In genomic region chr7:27765176-27765886, GRCm38 (mm10) we compare ENCODE assay signal across 8 mouse cellular contexts. TPM values are rescaled to one million over a fixed set of nuclear protein-coding genes. Genes with fewer than 3 reads are reported as not detected.
DNase-seq lines count a peak whose midpoint lies in the region; ATAC-seq lines count a peak whose summit lies in the region.

No protein-coding gene starts in this region.

- H3K4me3 ChIP-seq in hindbrain, embryonic 15.5 days, result peak overlapping the region; percentile 22

- no peak for ATAC-seq in hindbrain, embryonic 15.5 days (ENCODE audit: low FRiP score, low read depth)
- ATAC-seq in megakaryocyte, adult 5-6 weeks (ENCODE audit: poor library complexity, severe bottlenecking), result no peak

- no peaks in the 10 kb centered on the region for H3K4me1 ChIP-seq in hindbrain, embryonic 15.5 days (replicated peaks)

- peak; percentile 50 for DNase-seq in ES-CJ7 (ENCODE audit: low read depth, low spot score)
- DNase-seq in ZHBTc4 (ENCODE audit: low read depth, low spot score), result peak; percentile 64
- peak; percentile 2 for DNase-seq in lung, postnatal 14 days
- no peak for DNase-seq in cerebellum, postnatal 25 days
- DNase-seq in spleen, postnatal 10 days (ENCODE audit: low spot score in 2 of 2), result no peak
- no peak for DNase-seq in kidney, postnatal 14 days

- WGBS in hindbrain, embryonic 15.5 days, result 15% methylated on average over 17 of the region's 17 CpGs

- H3K27me3 ChIP-seq in hindbrain, embryonic 15.5 days, result no peaks in the 10 kb centered on the region

- peak overlapping the region; percentile 48 for H3K4me2 ChIP-seq in hindbrain, embryonic 15.5 days

- H3K27ac ChIP-seq in hindbrain, embryonic 15.5 days (replicated peaks), result no peak overlapping the region

- no peak overlapping the region for H3K9ac ChIP-seq in hindbrain, embryonic 15.5 days

- H3K9me3 ChIP-seq in hindbrain, embryonic 15.5 days, result no peaks in the 10 kb centered on the region

- no peaks in the 10 kb centered on the region for H3K36me3 ChIP-seq in hindbrain, embryonic 15.5 days

RNA-seq across cellular contexts. Expression of gene Zfp60, which starts 34.1 kb away (rescaled TPM):
- polyA plus RNA-seq in hindbrain, embryonic 15.5 days (2015; fragmentation: Nextera tagmentation; extraction: Ambion mirVana), result 97.5 and 99.8 TPM in 2 replicates
- 4.6 and 5.1 TPM in 2 replicates for total RNA-seq in megakaryocyte, adult 5-6 weeks (2015)
- total RNA-seq in megakaryocyte, adult 5-6 weeks (2017), result 3.3 and 4.3 TPM in 2 replicates

RNA-seq across cellular contexts. Expression of gene Zfp626, which starts 41.7 kb away (rescaled TPM):
- 1.9 and 2.1 TPM in 2 replicates for polyA plus RNA-seq in hindbrain, embryonic 15.5 days (2015; fragmentation: Nextera tagmentation; extraction: Ambion mirVana)
- 5.9 and 6.2 TPM in 2 replicates for total RNA-seq in megakaryocyte, adult 5-6 weeks (2015)
- total RNA-seq in megakaryocyte, adult 5-6 weeks (2017), result 5.0 and 5.4 TPM in 2 replicates

Comparison
In these comparisons a context has a peak if more than half of its experiments do, and no peak if none do; other contexts are left out.
1. DNase-seq: peak in ES-CJ7 (single experiment), ZHBTc4 (single experiment) and lung, postnatal 14 days (single experiment); none in cerebellum, postnatal 25 days (0 of 2), spleen, postnatal 10 days (0 of 2) and kidney, postnatal 14 days (single experiment).